Mouse (Mus musculus) neural tube, embryonic 14.5 days (tissue): Measurements from ENCODE around the gene Camk1d. TPM values are rescaled to one million over a fixed set of nuclear protein-coding genes. Genes with fewer than 3 reads are reported as not detected.

Experiments
- ATAC-seq: fragments of 200-750 bp; cut with Nextera tagmentation; 2 replicates; pipeline ENCODE4 v1.8.0; 2017; ENCODE audit warnings: low read depth, mild to moderate bottlenecking, moderate TSS enrichment, moderate library complexity
- H3K27ac ChIP-seq: fragments of 300-500 bp; sonication (generic); 2 replicates; pipeline ENCODE4 v1.5.1; 2014; ENCODE audit warnings: low read depth, mild to moderate bottlenecking, control low read depth, low read length, moderate library complexity, mixed read lengths
- H3K27me3 ChIP-seq: fragments of 300-500 bp; sonication (generic); 2 replicates; pipeline ENCODE4 v1.6.1; 2014; ENCODE audit warnings: low read length; ENCODE audit not compliant: control insufficient read depth, insufficient read depth
- H3K36me3 ChIP-seq: fragments of 300-500 bp; sonication (generic); 2 replicates; pipeline ENCODE4 v1.6.1; 2014; ENCODE audit warnings: low read length, mixed read lengths; ENCODE audit not compliant: control insufficient read depth, insufficient read depth
- H3K4me1 ChIP-seq: fragments of 300-500 bp; sonication (generic); 2 replicates; pipeline ENCODE4 v1.6.1; 2014; ENCODE audit warnings: low read length; ENCODE audit not compliant: control insufficient read depth, insufficient read depth
- H3K4me2 ChIP-seq: fragments of 300-500 bp; sonication (generic); 2 replicates; pipeline ENCODE4 v1.6.1; 2014; ENCODE audit warnings: mild to moderate bottlenecking, low read depth, low read length, control low read depth
- H3K4me3 ChIP-seq: fragments of 300-500 bp; sonication (generic); 2 replicates; pipeline ENCODE4 v1.5.1; 2014; ENCODE audit warnings: low read depth, low read length, control low read depth, mixed read lengths
- H3K9ac ChIP-seq: fragments of 300-500 bp; sonication (generic); replicated peaks from 2 replicates; pipeline ENCODE4 v1.6.1; 2014; ENCODE audit warnings: low read depth, mild to moderate bottlenecking, control low read depth, low read length, mixed read lengths
- H3K9me3 ChIP-seq: fragments of 300-500 bp; sonication (generic); 2 replicates; pipeline ENCODE4 v1.6.1; 2016; ENCODE audit warnings: low read length; ENCODE audit not compliant: control insufficient read depth
- WGBS: fragments of 180-500 bp; shearing (Covaris S2); extraction: QIAGEN DNeasy Blood & Tissue Kit; methylation state at CpG from one replicate; pipeline ENCODE4 v1.1.7; 2014; 5-methylcytosine and 5-hydroxymethylcytosine counted together
- polyA plus RNA-seq: library from polyadenylated mRNA; unstranded; fragments of >200 nt; fragmentation: Nextera tagmentation; extraction: Ambion mirVana; gene quantifications from 2 replicates; pipeline ENCODE4 v1.2.1, GENCODE M21; 2014

Gene Camk1d
- polyA plus RNA-seq, 1 experiment from 2014 or later, result 9.9 TPM

GRCm38 (mm10) chr2:5624379-5624778 lies 89.9 kb downstream of the Camk1d start:
- ATAC-seq, result no peak
- Histone ChIP-seq H3K4me3 (no peak overlapping the region), H3K9ac (no peak overlapping the region), H3K9me3 (no peaks in the 10 kb centered on the region; the same call in 1 of the 2 replicates), H3K4me2 (no peak overlapping the region), H3K36me3 (no peaks in the 10 kb centered on the region), H3K27me3 (no peaks in the 10 kb centered on the region), H3K27ac (no peak overlapping the region), H3K4me1 (no peaks in the 10 kb centered on the region)
- 77% methylated on average over 4 of the region's 4 CpGs for WGBS

- WGBS, result 91% methylated on average over 8 of the region's 8 CpGs
- Histone ChIP-seq H3K4me2 (no peak overlapping the region), H3K36me3 (no peaks in the 10 kb centered on the region), H3K9ac (no peak overlapping the region), H3K9me3 (no peaks in the 10 kb centered on the region), H3K27ac (no peak overlapping the region), H3K4me3 (no peak overlapping the region), H3K27me3 (no peaks in the 10 kb centered on the region), H3K4me1 (0 out of 2 replicates have a peak, but pooled peaks cover 5% of the 10 kb centered on the region)
- no peak for ATAC-seq
Measured at GRCm38 (mm10) chr2:5618361-5618896, 95.9 kb downstream of the Camk1d start.

GRCm38 (mm10) chr2:5614896-5615295 lies 99.4 kb downstream of the Camk1d start:
- 75% methylated on average over 3 of the region's 3 CpGs for WGBS
- peak; percentile 45; the same call in 1 of the 2 replicates for ATAC-seq

GRCm38 (mm10) chr2:5614308-5614705 lies 100.0 kb downstream of the Camk1d start:
- H3K27me3 ChIP-seq, result no peaks in the 10 kb centered on the region
- H3K9ac ChIP-seq, result no peak overlapping the region
- peak overlapping the region; percentile 48; the same call in 1 of the 2 replicates for H3K27ac ChIP-seq
- ATAC-seq, result 0 out of 2 replicates have a peak, but pooled peaks have one; percentile 5
- WGBS, result 30% methylated on average over 2 of the region's 2 CpGs
- H3K4me1 ChIP-seq, result 0 out of 2 replicates have a peak, but pooled peaks cover 5% of the 10 kb centered on the region
- H3K36me3 ChIP-seq, result no peaks in the 10 kb centered on the region
- no peak overlapping the region for H3K4me2 ChIP-seq
- H3K9me3 ChIP-seq, result no peaks in the 10 kb centered on the region
- H3K4me3 ChIP-seq, result no peak overlapping the region

More at GRCm38 (mm10) chr2:5614896-5615295, 99.4 kb downstream of the Camk1d start:
- no peaks in the 10 kb centered on the region for H3K9me3 ChIP-seq
- H3K9ac ChIP-seq, result no peak overlapping the region
- no peak overlapping the region for H3K27ac ChIP-seq
- no peak overlapping the region for H3K4me2 ChIP-seq
- H3K36me3 ChIP-seq, result no peaks in the 10 kb centered on the region
- H3K4me3 ChIP-seq, result no peak overlapping the region
- 0 out of 2 replicates have a peak, but pooled peaks cover 5% of the 10 kb centered on the region for H3K4me1 ChIP-seq
- H3K27me3 ChIP-seq, result no peaks in the 10 kb centered on the region

- 42% methylated on average over 12 of the region's 12 CpGs for whole genome bisulfite sequencing
- Histone ChIP-seq H3K4me3 (no peak overlapping the region), H3K9me3 (no peaks in the 10 kb centered on the region), H3K27me3 (no peaks in the 10 kb centered on the region), H3K27ac (0 out of 2 replicates have a peak overlapping the region, but pooled peaks have one; percentile 48), H3K36me3 (no peaks in the 10 kb centered on the region), H3K4me2 (no peak overlapping the region), H3K9ac (no peak overlapping the region), H3K4me1 (0 out of 2 replicates have a peak, but pooled peaks cover 5% of the 10 kb centered on the region)
- peak; percentile 75; the same call in 1 of the 2 replicates for ATAC-seq
Measured at GRCm38 (mm10) chr2:5613651-5614307, 100.5 kb downstream of the Camk1d start.

- H3K4me3 ChIP-seq, result no peak overlapping the region
- no peak overlapping the region for H3K4me2 ChIP-seq
- no peak for ATAC-seq
- no peaks in the 10 kb centered on the region for H3K27me3 ChIP-seq
- 0 out of 2 replicates have a peak, but pooled peaks cover 5% of the 10 kb centered on the region for H3K4me1 ChIP-seq
- H3K9me3 ChIP-seq, result no peaks in the 10 kb centered on the region
- H3K9ac ChIP-seq, result no peak overlapping the region
- 66% methylated on average over 1 of the region's 1 CpGs for WGBS
- H3K36me3 ChIP-seq, result no peaks in the 10 kb centered on the region
- no peak overlapping the region for H3K27ac ChIP-seq
Measured at GRCm38 (mm10) chr2:5611601-5612000, 102.7 kb downstream of the Camk1d start.

- no peak for ATAC-seq
- 81% methylated on average over 4 of the region's 4 CpGs for WGBS
- Histone ChIP-seq H3K9me3 (no peaks in the 10 kb centered on the region), H3K27ac (no peak overlapping the region), H3K9ac (no peak overlapping the region), H3K36me3 (no peaks in the 10 kb centered on the region), H3K4me2 (no peak overlapping the region), H3K4me3 (no peak overlapping the region), H3K4me1 (0 out of 2 replicates have a peak, but pooled peaks cover 5% of the 10 kb centered on the region), H3K27me3 (no peaks in the 10 kb centered on the region)
Measured at GRCm38 (mm10) chr2:5610521-5610920, 103.8 kb downstream of the Camk1d start.

- no peak for ATAC-seq
- Histone ChIP-seq H3K4me3 (no peak overlapping the region), H3K27me3 (no peaks in the 10 kb centered on the region), H3K4me2 (no peak overlapping the region), H3K9ac (no peak overlapping the region), H3K9me3 (no peaks in the 10 kb centered on the region), H3K36me3 (no peaks in the 10 kb centered on the region), H3K27ac (no peak overlapping the region), H3K4me1 (no peaks in the 10 kb centered on the region)
- WGBS, result 74% methylated on average over 11 of the region's 11 CpGs
Measured at GRCm38 (mm10) chr2:5607920-5608841, 106.1 kb downstream of the Camk1d start.
